Mouse (Mus musculus): ENCODE measurements at regions not wholly inside any gene's neighbourhood (a gene's known extent, or its start where the extent isn't known, plus 50 kb on each side); places are given as distances from the start of the nearest gene placed in this dataset.

DNA sequence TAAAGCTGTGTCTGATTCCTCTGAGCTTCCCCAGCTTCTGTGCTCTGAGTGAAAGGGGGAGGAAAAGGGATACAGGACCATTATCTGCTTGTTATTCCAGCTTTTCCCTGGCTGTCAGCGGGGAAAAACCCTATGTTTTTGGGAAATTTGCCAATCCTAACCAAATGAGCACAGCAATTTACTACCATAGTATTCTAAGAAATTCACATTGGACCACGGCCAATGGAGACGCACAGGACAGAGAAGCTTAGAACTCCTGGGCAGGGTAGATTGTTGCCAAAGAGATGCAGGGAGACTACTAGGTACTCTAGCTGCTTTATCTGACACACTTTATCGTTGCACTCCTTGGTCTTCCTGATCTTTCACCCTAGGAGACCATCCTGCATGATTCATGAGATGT lies 303.2 kb downstream of the Olfm3 start:
- peak; percentile 33 for DNase-seq (ENCODE audit: low spot score)

DNA sequence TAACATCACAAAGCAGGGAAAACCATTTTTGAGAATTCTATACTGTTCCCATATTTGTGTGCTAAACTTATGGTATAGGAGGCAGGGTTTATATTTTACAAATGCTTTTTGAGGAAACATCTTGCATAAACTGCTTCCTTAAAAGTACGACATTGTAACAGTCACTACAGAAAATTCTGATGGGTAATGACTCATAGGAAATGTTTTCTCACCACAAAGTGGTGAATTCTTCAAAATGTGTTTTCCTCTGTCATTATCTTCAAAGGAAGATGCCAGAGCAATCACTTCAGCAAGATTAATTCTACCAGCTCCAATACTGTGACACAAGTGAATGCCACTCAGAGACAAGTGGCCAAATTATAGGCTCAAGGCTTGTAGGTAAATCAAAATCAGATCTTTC lies 308.0 kb downstream of the Olfm3 start:
- Histone ChIP-seq H3K9me3 (ENCODE audit: control insufficient read depth, low read length) (no peaks in the 10 kb centered on the region), H3K4me1 (replicated peaks; ENCODE audit: control insufficient read depth, insufficient read depth, low read length) (no peaks in the 10 kb centered on the region), H3K27me3 (ENCODE audit: control insufficient read depth, insufficient read depth, low read length) (no peaks in the 10 kb centered on the region), H3K36me3 (replicated peaks; ENCODE audit: control insufficient read depth, insufficient read depth) (no peaks in the 10 kb centered on the region), H3K4me3 (replicated peaks; ENCODE audit: low read length) (no peak overlapping the region), H3K4me2 (replicated peaks) (no peak overlapping the region), H3K27ac (no peak overlapping the region), H3K9ac (no peak overlapping the region)
- DNase-seq (ENCODE audit: low spot score), result no peak
- ATAC-seq (ENCODE audit: low FRiP score), result no peak
- WGBS, result 89% methylated on average over 1 of the region's 1 CpGs

More for the DNA sequence above, 303.2 kb downstream of the Olfm3 start:
- H3K4me1 ChIP-seq (replicated peaks; ENCODE audit: control insufficient read depth, insufficient read depth, low read length), result no peaks in the 10 kb centered on the region
- no peaks in the 10 kb centered on the region for H3K27me3 ChIP-seq (ENCODE audit: control insufficient read depth, insufficient read depth, low read length)
- ATAC-seq (ENCODE audit: low FRiP score), result no peak
- no peak overlapping the region for H3K9ac ChIP-seq
- 65% methylated on average over 4 of the region's 4 CpGs for WGBS
- H3K27ac ChIP-seq, result no peak overlapping the region
- H3K4me2 ChIP-seq (replicated peaks), result no peak overlapping the region
- H3K36me3 ChIP-seq (replicated peaks; ENCODE audit: control insufficient read depth, insufficient read depth), result no peaks in the 10 kb centered on the region
- H3K4me3 ChIP-seq (replicated peaks; ENCODE audit: low read length), result no peak overlapping the region
- no peaks in the 10 kb centered on the region for H3K9me3 ChIP-seq (ENCODE audit: control insufficient read depth, low read length)

DNA sequence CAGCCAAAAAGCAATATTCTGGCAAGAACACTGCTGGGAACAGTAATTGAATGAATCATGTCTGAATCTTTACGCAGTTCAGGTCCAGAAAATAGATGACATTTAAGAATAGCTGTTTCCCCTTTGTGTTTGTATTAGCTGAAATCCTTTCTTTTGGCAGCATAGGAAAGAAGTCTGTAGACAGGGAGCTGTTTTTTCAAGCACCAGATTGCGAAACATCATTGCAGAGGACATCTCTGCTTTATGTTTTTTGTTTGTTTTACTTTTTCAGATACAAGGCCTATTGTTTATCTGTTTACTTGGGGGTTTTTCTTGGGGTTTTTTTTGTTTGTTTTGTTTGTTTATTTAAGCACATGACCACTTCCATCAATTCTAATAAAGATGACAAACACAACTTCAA lies 309.6 kb downstream of the Olfm3 start:
- ATAC-seq (ENCODE audit: low FRiP score) (no peak), DNase-seq (ENCODE audit: low spot score) (no peak)

DNA sequence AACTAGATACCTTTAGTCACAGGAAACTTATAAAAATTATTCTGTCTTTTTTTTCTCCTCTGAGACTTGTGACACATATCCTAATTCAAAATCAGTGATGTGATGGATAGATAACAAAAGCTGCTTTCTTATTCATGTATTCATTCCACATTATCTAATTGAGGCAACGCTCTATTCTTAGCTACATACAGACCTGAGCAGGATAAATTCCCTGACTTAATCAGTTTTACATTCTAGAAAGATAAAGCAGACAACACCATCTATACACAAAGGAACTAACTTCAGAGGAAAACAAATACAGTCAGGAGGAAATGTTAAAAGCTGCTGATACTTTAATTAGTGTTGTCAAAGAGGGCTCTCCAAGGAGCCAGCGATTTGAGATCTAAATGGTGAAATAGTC lies 336.6 kb downstream of the Olfm3 start:
- Histone ChIP-seq H3K9ac (no peak overlapping the region), H3K4me1 (replicated peaks; ENCODE audit: control insufficient read depth, insufficient read depth, low read length) (no peaks in the 10 kb centered on the region), H3K27ac (no peak overlapping the region), H3K9me3 (ENCODE audit: control insufficient read depth, low read length) (no peaks in the 10 kb centered on the region), H3K4me3 (replicated peaks; ENCODE audit: low read length) (no peak overlapping the region), H3K27me3 (ENCODE audit: control insufficient read depth, insufficient read depth, low read length) (no peaks in the 10 kb centered on the region), H3K4me2 (replicated peaks) (no peak overlapping the region), H3K36me3 (replicated peaks; ENCODE audit: control insufficient read depth, insufficient read depth) (no peaks in the 10 kb centered on the region)
- DNase-seq (ENCODE audit: low spot score), result no peak
- no peak for ATAC-seq (ENCODE audit: low FRiP score)
- 57% methylated on average over 2 of the region's 2 CpGs for WGBS

More for the DNA sequence above, 309.6 kb downstream of the Olfm3 start:
- Histone ChIP-seq H3K27me3 (ENCODE audit: control insufficient read depth, insufficient read depth, low read length) (no peaks in the 10 kb centered on the region), H3K36me3 (replicated peaks; ENCODE audit: control insufficient read depth, insufficient read depth) (no peaks in the 10 kb centered on the region), H3K27ac (no peak overlapping the region), H3K4me2 (replicated peaks) (no peak overlapping the region), H3K9me3 (ENCODE audit: control insufficient read depth, low read length) (no peaks in the 10 kb centered on the region), H3K9ac (no peak overlapping the region), H3K4me1 (replicated peaks; ENCODE audit: control insufficient read depth, insufficient read depth, low read length) (no peaks in the 10 kb centered on the region), H3K4me3 (replicated peaks; ENCODE audit: low read length) (no peak overlapping the region)
- WGBS, result 67% methylated on average over 2 of the region's 2 CpGs

DNA sequence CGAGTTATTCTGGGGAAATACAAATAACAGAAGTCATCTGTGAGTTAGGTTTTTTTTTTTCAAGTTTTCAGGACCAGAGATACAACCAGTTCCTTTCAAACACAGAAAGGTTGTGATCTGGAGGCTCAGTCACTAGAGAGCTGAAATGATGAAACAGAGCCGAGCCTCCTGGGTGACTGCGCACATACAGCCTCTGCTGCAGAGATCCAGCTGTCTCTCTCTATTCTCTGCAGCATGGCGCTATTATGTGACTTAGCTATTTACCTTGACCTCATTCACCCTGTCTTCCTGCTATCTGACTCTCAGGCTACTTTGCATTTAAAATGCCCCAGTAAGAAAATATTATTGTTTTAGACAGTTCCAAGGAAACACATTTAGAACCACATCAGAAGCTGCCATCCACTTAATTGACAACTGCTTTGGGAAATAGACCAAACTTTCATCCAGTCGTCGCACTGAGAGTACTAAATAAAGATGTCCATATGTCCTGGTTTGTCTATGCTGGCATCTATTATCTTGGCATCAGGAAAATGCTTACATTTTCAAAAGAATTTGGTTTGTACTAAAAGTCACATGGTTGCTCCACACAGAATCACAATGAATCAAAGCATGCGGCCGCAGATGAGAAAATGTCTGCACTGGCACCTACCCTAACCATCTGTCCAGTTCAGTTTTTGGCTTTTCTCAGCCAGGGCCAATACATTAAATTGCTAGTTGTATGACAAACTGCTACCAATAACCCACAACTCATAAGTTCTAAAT lies 348.9 kb downstream of the Olfm3 start:
- Histone ChIP-seq H3K4me2 (replicated peaks) (no peak overlapping the region), H3K4me1 (replicated peaks; ENCODE audit: control insufficient read depth, insufficient read depth, low read length) (no peaks in the 10 kb centered on the region), H3K27ac (no peak overlapping the region), H3K9ac (no peak overlapping the region), H3K36me3 (replicated peaks; ENCODE audit: control insufficient read depth, insufficient read depth) (no peaks in the 10 kb centered on the region), H3K27me3 (ENCODE audit: control insufficient read depth, insufficient read depth, low read length) (no peaks in the 10 kb centered on the region), H3K4me3 (replicated peaks; ENCODE audit: low read length) (no peak overlapping the region), H3K9me3 (ENCODE audit: control insufficient read depth, low read length) (no peaks in the 10 kb centered on the region)
- DNase-seq (ENCODE audit: low spot score) (no peak), ATAC-seq (ENCODE audit: low FRiP score) (no peak)
- 56% methylated on average over 8 of the region's 8 CpGs for WGBS

DNA sequence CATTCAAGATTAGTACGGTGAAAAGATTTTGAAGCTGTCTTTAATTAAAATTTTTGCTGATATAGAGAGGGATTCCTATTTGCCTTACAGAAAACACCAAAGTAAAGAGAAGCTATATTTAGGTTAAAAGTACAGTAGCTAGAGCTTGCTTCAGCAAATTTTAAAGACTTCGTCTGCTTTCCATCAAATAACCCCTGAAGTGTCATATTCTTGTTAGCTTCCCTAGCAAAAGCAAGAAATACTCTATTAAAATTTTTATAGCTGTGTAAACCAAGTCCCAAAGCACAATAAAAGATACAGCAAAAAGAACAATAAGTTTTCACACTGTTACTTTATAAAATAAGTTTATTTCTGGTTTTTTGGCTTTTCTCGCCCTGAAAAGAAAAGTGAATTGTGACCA lies 372.3 kb downstream of the Olfm3 start:
- ATAC-seq (ENCODE audit: low FRiP score), result no peak
- Histone ChIP-seq H3K36me3 (replicated peaks; ENCODE audit: control insufficient read depth, insufficient read depth) (no peaks in the 10 kb centered on the region), H3K27me3 (ENCODE audit: control insufficient read depth, insufficient read depth, low read length) (no peaks in the 10 kb centered on the region), H3K4me1 (replicated peaks; ENCODE audit: control insufficient read depth, insufficient read depth, low read length) (no peaks in the 10 kb centered on the region), H3K9ac (no peak overlapping the region), H3K9me3 (ENCODE audit: control insufficient read depth, low read length) (no peaks in the 10 kb centered on the region), H3K4me3 (replicated peaks; ENCODE audit: low read length) (no peak overlapping the region), H3K4me2 (replicated peaks) (no peak overlapping the region), H3K27ac (no peak overlapping the region)
- DNase-seq (ENCODE audit: low spot score), result no peak
- 81% methylated on average over 3 of the region's 3 CpGs for WGBS

DNA sequence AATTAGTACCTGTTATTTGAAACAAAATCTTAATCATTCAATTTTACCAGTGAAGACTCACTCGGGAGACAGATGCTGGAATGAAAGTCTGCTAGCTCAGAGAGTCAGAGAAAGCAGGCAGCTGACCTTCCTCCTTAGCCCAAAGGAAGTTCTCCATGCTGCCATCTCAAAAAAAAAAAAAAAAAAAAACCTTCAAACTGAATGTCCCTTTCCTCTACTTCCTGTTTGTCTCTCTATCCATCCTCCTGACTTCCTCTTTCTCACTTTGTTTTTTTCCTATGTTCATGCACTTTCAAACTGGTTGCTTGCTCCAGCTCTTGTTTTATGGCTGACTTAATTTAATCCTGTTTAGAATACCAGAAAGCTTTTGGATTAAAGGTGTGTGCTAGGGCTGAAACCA lies 377.4 kb downstream of the Olfm3 start:
- no peaks in the 10 kb centered on the region for H3K36me3 ChIP-seq (replicated peaks; ENCODE audit: control insufficient read depth, insufficient read depth)
- H3K4me3 ChIP-seq (replicated peaks; ENCODE audit: low read length), result no peak overlapping the region
- no peaks in the 10 kb centered on the region for H3K9me3 ChIP-seq (ENCODE audit: control insufficient read depth, low read length)
- 82% methylated on average over 1 of the region's 1 CpGs for WGBS
- no peak for DNase-seq (ENCODE audit: low spot score)
- no peak overlapping the region for H3K9ac ChIP-seq
- no peak for ATAC-seq (ENCODE audit: low FRiP score)
- H3K4me1 ChIP-seq (replicated peaks; ENCODE audit: control insufficient read depth, insufficient read depth, low read length), result no peaks in the 10 kb centered on the region
- no peak overlapping the region for H3K4me2 ChIP-seq (replicated peaks)
- no peaks in the 10 kb centered on the region for H3K27me3 ChIP-seq (ENCODE audit: control insufficient read depth, insufficient read depth, low read length)
- no peak overlapping the region for H3K27ac ChIP-seq

DNA sequence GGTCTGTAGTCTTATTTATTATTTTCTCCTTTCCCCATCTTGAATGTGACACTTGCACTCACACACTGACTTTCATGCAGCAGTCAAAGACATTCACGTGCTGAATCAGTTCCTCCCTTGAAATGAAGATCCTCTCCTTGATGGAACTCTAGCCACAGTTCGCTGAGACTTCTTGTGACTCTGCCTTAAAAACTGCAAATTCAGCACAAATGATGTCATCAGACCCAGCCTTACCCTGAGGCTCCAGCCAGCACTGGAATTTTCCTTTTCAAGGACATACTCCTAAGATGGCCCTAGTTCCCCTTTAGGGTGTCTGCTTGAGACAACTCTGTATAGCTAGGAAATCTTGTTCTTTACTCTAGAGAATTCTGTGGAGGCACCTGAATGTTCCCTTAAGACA lies 380.6 kb downstream of the Olfm3 start:
- Histone ChIP-seq H3K4me2 (replicated peaks) (no peak overlapping the region), H3K9me3 (ENCODE audit: control insufficient read depth, low read length) (no peaks in the 10 kb centered on the region), H3K4me3 (replicated peaks; ENCODE audit: low read length) (no peak overlapping the region), H3K4me1 (replicated peaks; ENCODE audit: control insufficient read depth, insufficient read depth, low read length) (no peaks in the 10 kb centered on the region), H3K9ac (no peak overlapping the region), H3K27me3 (ENCODE audit: control insufficient read depth, insufficient read depth, low read length) (no peaks in the 10 kb centered on the region), H3K36me3 (replicated peaks; ENCODE audit: control insufficient read depth, insufficient read depth) (no peaks in the 10 kb centered on the region), H3K27ac (no peak overlapping the region)
- DNase-seq (ENCODE audit: low spot score) (no peak), ATAC-seq (ENCODE audit: low FRiP score) (no peak)
- WGBS, result 88% methylated on average over 2 of the region's 2 CpGs
